Mouse (Mus musculus) skeletal muscle tissue, postnatal 0 days (tissue): ENCODE results near the gene Uchl3. TPM values are rescaled to one million over a fixed set of nuclear protein-coding genes. Genes with fewer than 3 reads are reported as not detected.

Experiments
- polyA plus RNA-seq: library from polyadenylated mRNA; unstranded; fragments of >200 nt; fragmentation: Nextera tagmentation; extraction: Ambion mirVana; gene quantifications from 2 replicates; pipeline ENCODE4 v1.2.1, GENCODE M21; 2015

Uchl3 gene
- 62.3 and 62.7 TPM in 2 replicates for polyA plus RNA-seq

GRCm38 (mm10) chr14:101653581-101654525 lies at the start of gene Uchl3:
Uchl3 (plus strand) TSS chr14:101653967.

GRCm38 (mm10) chr14:101608519-101609368 lies 45.0 kb upstream of the Uchl3 start, which contains the start of gene Tbc1d4:
Tbc1d4 (minus strand) TSS chr14:101609191.

GRCm38 (mm10) chr14:101640153-101640843 lies 13.5 kb upstream of the Uchl3 start, which contains the start of gene Commd6:
Commd6 (minus strand) TSS chr14:101640686.

GRCm38 (mm10) chr14:101729237-101729971 lies 75.6 kb downstream of the Uchl3 start, which contains the start of the genes Gm9922 and Lmo7:
Gm9922 (minus strand) TSS chr14:101729814.
Lmo7 (plus strand) TSS chr14:101729957.

Other genes starting within 250 kb of the Uchl3 start
- gene Tbc1d4, start 44.8 kb upstream of the Uchl3 start, polyA plus RNA-seq, result 17.4 and 18.8 TPM in 2 replicates
- gene Commd6, start 13.3 kb upstream of the Uchl3 start, polyA plus RNA-seq, result 56.5 and 60.8 TPM in 2 replicates
- 1.8 TPM in 2 replicates for gene Gm9922, start 75.8 kb downstream of the Uchl3 start, polyA plus RNA-seq
- gene Lmo7, start 76.0 kb downstream of the Uchl3 start, polyA plus RNA-seq, result 52.8 and 53.1 TPM in 2 replicates